Mouse (Mus musculus): ENCODE data around the gene Arid3b.

Arid3b gene

DNA sequence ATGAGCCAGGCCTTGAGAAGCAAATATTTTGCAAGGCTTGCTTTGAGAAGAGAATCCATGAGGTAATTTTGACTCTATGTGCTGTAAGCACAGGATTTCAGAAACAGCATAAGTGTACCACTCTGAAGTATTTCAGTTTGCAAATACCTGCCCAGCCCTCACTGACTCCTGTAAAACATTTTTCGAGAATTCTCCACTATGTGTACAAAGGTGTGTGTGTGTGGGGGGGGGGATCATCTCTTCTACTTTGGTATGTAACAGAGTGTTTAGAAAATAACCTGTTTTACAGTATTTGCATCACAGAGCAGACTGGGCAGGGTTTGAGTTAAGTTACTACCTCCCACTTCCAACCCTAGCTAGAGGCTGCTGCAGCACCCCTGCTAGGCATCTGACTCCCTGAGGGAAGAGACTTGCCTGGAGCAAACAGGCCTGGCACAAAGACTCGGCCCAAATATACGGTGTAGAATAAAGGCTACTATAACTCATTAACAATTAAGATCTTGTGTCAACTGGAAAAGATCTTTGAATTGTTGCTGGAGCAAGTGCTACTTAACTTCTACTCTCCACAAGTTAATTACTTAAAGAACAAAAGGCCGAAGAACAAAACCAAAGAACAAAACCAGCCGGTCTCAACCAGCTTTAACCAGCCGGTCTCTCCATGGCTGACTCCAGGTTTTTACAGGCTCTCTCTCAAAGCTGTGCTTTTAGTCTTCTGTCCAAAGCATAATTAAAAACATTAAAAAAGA, 6.6 kb downstream of the Arid3b start:
- no peak for DNase-seq

DNA sequence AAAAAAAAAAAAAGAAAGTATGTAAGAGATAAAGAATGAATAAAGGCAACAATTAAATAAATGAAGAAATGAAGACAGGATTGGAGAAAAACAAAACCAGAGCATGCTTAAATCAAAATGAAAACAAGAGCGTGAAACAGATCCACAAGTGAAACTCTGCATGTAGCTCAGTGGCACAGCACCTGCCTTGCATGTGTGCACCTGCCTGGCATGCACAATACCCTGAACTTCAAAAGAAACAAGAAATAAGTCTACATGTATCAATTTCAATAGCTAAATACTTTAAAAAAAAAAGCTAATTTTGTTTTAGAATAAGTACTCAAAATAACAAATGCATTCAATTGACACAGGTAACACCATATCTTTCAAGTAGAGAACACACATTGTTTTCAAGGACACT, 13.2 kb downstream of the Arid3b start:
- DNase-seq, result no peak

DNA sequence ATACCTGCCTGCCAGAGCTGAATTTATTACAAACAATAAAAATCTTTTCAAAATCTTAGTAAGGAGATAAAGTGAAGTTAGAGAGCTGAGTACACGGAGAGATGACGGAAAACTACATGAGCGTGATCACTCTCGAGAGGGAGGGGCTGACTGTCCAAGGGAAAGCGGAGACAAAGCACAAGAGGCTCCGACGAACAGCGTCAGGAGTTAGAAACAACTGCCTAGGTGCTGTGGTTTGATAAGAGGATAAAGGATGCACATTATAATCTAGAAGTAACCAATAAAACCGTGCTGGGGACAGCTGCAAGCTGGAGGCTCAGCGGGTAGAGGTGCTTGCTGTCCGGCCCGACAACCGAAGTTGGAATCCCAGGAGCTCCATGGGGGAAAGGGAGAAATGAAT, 13.8 kb downstream of the Arid3b start:
- no peak for DNase-seq

DNA sequence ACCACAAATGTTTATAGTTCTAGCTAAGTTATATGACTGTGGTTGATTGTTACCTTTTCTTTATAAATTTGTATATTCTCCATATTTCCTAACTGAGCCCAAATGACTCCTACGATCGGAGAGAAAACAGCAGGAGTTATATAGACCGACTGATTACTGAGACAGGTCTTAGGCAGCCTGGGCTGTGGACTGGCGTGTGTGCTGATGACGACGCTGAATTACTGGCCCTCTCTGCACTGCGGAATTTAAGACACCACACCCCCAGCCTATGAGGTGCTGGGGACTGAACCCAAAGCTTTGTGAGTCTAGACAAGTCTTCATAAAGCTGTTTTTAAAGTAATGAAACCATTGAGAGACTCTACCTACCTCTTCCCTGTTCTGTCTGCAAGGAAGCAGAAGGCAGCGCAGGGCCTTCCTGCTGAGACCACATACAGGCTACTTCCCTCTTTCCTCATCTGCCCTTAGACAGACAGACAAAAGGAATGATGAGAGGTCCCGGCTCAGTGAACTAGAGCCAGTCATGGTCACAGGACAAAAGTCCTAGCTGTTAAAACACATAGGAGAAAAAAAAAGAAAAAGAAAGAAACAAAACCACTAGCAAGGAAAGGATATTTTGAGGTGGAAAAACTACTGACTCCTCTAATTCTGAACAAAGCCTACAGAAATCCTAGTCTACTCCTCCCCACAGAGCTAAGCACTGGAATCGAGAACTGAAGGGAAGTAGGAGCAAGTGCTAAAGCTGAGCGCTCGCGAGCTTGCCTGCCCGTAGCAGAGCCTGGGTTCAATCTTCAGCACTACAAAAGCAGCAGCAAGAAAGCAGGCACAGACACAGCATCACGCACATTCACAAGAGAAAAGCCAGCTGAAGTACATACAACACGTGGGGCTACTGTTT, 16.2 kb downstream of the Arid3b start:
- no peak for DNase-seq

DNA sequence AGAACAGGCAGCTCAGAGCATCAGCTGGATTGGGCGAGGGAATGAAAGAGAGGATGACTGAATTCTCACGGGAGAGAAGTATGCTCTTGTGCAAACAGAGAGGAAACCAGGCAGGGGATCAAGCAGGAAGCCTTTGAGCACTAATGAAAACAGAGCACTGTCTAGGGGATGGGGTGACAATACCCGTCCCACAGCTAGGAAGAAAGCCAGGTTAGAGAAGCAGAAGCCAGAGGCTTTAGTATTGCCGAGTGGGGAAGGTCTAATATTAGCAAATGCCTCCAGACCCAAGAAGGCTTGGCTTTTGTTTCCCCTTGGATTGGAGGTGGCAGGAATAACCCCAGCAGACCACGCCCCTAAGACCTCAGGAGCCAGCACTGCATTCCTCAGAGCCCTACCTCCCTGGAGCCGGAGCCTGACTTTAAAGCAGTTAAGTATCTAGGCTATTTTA, 19.3 kb downstream of the Arid3b start:
- DNase-seq, result no peak

DNA sequence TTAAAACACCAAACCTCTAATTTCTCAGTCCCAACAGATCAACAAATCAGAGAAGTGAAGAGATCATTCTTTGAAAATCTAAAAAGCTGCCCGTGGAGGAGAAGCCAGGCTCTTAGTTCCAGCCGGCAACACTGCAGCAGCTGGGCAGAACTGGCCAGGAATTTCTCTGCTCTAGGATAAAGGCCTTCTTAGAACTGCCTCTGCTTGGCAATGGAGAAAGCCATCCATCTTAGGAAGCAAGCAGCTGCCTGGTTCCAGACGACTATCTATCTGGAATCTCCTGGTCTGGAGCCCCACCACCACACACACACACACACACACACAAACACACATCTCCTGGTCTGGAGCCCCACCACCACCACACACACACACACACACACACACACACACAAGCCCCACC, 21.7 kb downstream of the Arid3b start:
- no peak for DNase-seq

DNA sequence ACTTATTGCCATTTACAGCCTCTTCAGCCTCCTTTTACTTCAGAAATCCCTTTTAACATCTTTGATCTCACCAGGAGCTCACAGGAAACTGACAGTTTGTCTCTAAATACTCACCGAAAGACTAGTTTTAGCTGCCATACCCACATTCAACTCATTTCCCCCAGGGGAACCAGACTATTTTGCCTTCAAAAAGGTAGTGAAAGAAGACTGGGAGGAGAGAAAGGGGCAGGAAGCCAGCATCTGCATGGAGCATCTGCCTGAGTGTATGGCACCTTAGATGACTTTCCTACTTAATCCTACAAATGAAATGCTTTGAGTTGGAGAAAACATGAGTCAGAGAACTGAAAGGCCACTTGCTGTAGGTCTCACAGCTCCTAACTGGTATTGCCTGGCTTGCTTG, 22.6 kb downstream of the Arid3b start:
- DNase-seq, result no peak

DNA sequence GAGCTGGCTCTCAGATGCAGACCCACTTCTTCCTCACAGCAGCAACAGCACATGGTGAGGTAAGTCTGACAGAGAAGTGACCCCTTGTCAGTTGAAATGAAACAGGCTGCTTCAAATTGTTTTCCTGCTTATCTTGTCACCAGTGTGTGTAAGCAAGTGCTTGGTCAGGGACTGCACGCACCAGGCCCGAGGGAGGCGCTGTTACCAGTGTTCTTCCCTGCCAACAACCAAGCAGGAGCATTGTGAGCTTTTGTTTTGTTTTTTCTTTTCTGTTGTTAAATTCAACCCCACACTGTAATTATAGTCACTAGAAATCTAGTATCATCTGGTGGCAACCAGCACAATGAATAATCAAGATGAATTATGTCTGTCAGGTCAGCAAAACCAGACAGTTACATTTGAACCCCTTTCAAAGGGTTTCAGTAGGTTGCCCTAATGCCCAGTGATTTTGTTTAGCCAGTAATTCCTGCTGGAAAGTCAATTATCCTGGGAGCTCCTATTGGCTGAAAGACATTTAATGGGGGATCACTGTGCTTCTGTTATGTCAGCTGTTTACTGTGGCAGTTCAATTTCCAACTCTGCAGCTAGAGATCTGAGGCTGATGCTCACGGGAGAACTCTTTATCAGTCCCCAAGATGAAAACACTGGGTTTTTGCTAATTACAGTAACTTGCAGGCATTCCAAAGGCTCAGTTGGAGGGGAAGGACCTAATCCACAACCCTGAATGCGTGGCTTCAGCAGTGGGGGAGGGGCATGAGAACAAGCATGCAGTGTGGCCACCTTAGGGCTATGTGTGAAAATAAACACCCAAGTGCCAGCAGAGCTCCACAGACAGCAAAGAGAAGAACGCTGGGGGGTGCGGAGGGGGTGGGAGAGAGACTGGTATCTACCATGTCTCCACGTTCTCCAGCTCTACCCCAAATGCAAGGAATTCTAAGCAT, 24.5 kb downstream of the Arid3b start:
- DNase-seq, result no peak

DNA sequence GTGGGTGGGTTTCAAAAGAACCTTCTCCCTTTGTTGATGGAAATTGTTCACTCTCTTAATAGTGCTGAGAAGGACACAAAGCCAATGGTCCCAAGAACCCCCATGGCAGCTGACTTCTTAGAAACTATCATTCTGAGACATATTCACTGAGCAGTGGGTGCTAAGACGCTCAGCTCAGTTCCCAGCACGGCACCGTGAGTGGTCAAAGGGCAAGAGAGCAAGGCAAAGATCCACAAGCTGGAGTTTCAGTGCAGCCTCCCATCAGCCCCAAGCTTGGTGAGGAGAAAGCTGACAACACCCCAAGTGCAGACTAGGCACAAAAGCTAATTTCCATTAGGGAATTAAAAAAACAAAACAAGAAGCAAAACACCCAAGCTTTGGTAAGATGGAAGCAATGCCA, 25.9 kb downstream of the Arid3b start:
- no peak for DNase-seq

DNA sequence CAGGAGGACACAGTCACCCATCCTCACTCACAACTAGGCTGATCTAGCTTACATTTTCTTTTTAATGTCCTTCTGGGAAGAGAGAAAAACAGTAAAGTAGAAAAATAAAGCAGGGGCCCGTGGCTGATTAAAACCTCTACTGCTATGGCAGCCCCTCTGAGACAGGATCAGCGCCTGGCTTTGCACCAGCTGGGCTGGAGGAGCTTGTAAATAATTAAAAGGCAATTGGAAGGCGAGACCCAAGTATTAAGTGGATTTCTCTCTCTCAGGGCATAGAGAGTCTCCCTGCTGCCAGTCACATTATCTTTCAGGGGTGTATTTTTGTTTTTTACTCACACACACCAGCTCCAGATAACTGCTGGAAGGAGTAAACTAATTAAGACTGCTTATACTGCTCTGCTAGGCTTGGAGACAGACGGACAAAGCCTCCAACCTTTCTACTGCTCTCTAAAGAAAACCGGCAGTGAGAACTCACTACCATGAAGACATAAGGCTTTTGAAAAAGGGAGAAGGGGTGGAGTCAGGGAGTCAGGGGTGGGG, 27.8 kb downstream of the Arid3b start:
- DNase-seq, result no peak

DNA sequence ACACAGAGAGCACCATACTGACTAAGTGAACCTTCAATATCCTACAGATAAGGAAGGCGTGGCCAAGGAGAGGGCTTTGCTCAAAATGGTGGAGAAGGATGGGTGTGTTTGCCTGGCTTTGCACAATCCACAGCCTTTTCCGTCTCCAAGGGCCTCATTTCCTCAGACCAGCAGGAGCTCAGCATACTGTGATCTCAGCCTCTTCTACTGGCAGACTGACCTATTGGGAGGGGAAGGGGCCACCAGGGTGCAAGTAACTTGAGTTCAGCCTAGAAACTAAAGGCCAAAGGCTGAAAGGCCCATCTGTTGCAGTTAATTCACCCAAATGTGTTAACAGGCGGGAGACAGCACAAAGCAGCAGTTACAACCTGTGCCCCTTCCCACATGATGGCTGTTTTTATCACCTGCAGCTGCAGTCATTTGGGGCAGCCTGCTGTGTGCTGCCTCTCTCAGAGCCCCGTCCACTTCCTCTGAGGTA, 29.4 kb downstream of the Arid3b start:
- peak; percentile 42 to 72 for DNase-seq

DNA sequence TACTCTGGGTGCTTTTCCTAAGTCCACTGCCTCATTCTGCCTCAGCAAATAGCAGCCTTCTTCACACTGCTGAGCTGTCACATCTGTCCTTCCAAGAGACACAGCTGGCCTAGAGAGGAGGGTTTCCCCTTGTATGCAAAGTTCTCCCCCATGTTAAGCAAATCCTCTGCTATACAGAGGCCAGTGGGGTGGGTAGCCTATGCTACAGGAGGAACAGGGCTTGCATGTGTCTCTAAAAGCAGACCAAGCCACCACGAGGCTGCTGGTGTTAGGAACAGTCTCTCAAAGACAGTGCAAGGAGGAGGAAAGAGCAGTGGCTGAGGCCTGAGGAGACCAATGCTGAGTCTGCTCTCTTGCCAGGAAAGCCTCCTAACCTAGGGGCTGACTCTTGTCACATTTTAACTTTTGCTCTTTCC, 30.5 kb downstream of the Arid3b start:
- DNase-seq, result no peak

DNA sequence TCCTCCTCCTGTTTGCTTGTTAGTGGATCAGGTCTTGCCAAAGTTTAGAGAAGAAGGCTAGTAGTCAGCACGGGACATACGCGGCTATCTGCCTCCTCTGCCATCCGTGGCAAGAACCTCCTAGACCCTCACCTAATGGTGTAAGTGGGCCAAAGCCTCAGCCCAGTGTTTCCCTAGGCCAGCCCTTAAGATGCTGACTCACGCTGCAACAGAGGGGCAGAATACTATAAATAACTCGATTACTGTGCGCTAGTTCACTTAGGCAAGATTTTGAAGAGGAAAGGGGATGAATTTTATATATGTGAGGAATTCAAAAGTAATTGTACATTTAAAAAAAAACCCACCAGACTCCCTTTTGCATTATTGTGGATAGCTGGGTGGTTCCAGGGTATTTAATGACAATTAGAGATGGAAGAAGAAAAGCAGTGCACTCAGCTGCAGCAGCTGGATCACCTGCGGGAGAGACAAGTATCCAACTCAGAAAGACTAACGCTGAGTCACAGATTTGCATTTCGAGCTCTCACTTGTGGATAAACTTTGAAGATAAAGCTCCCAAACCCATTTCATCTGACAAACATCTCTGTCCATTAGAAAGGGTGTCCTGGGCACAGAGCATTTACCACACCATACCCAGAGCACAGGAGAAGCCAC, 31.4 kb downstream of the Arid3b start:
- no peak for DNase-seq

DNA sequence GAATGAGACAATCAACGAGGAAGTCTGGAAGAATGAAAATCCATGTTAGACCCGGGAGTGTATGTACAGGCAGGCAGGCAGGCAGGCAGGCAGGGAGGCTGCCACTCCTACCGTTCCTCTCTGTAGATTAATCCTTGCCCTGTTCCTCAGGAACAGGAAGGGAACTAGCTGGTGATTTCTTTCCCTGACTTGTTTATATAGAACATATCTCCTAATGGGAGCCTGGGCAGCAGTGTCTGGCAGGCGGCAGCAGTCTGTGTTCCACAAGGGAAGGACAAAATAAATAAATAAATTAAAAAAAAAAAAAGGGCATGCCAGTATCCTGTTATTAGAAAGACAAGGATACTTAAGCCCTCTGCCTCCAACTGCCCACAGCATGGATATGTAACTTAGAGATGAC, 32.8 kb downstream of the Arid3b start:
- no peak for DNase-seq

DNA sequence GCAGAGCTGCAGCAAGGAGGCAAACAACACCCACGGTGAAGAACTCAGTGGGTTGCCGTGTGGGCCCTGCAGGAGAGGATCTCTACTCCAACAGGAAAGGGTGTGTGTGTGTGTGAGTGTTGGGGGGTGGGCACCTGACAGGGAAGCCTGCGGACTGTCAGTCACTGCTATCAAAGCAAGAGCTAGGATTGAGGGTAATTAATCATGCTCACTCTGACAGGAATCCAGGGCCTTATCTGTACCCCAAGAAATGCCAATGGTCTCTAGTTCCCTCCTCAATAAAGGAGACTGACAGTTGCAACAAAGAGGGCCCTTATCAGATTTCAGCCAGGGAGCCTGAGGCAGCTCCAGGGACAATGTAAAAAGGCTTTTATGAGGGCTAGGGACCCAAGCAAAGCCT, 33.5 kb downstream of the Arid3b start:
- DNase-seq, result no peak

DNA sequence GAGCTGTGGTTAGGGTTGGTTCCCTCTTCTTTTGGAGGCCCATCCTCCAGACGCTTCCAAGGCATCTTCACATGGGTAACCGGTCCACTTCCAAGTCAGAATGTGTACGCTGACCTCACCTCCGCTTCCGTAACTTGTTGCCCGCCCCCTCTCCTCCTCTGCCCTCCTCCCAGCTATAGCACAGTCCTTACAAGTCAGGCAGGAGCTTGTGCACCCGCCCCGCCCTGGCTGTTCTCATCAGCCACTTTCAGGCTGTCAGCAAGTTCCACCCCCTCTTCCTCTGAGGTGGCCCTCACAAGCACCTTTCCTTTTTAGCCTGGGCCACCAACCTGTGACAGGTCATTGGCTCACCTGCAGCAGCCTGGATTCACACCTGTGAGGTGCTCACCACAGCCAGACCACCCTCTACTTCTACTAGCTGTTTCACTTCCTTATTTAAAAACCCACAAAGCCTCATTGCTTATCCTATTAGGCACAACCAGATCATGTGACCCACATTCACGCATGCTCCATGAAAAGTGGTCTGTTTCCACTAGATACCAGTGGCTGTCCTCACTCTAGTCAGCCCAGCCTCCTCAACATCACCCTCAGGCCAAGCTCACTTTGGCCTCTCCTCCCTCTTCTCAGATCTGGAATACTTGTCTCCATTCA, 36.1 kb downstream of the Arid3b start:
- no peak for DNase-seq

DNA sequence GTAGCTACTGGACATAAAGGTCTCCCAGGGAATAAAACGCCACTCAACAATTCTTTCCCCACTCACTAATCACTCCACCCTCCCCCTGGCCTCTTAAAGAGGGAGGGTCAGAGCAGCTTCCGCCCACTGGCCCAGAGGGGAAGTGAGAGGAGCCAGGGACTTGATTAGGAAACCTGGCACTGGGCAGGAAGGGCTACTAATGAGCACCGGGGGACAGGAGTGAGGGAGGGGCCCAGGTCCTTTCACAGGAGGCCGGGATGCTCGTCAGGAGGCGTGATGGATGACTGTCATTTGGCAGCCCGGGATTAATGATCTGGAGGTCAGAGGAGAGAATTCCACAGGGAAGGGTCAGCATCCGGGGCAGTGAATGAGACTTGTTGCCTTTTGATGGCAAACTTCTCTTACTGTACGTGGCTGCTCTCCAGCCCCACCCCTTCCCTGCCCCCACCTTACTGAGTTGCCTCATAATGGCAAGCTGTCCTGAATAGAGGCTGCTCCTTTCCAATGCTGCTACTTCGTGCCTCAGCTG, 37.8 kb downstream of the Arid3b start:
- DNase-seq, result no peak

DNA sequence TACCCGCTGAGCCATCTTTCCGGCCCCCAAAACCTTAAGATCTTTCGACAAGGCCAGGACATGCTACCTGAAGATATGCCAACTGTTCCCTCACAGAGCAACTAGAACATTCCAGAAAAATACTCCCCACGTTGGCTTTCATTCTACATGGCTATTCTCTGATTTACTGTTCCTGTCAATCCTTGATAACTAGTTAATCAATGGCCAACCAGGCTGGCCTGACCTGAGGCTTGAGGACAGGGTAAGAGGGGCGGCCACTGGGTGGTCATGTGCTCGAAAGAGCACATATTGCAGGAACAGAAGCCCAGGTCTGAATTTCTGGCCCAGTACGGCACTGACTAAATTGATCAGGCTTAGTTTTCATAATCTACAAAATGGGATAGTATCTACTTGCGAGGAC, 39.1 kb downstream of the Arid3b start:
- DNase-seq, result no peak

DNA sequence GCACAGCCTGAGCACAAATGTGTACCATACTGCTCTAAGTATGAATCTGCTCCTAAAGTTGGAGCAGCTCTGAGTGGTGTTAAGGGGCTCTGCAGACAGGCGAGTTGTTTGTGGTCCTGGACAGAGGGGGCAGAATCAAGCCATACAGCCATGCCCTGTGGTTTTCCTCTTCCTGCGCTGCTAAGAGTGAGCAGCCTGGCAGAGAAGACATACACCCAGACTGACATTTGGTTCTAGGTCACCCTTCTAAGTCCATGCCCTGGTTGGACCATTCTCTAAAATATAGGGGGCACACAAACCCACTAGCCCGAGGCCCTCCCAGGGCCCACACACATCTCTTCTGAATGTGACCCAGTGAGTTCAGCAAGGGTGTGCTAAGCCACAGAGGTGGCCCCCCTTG, 46.9 kb downstream of the Arid3b start:
- DNase-seq, result peak in 1 of 2 experiments; percentile 39

DNA sequence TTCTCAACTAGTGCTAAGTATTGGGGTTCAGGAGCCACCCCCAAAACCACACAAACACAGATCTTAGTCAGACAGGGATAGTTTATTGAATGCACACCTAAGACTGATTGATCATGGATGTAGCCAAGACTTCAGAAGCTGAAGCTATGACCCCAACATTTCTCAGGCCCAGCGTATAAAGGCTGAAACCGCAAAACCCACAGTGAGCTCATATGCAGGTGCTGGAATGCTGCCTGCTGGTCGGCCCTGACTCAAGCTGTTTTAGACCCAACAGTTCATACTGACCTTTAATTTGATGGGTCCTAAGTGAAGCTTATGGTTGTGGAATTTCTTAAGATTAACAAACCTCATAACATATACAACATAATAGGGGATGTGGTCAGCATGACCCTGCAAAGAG, 53.9 kb downstream of the Arid3b start:
- no peak for DNase-seq

DNA sequence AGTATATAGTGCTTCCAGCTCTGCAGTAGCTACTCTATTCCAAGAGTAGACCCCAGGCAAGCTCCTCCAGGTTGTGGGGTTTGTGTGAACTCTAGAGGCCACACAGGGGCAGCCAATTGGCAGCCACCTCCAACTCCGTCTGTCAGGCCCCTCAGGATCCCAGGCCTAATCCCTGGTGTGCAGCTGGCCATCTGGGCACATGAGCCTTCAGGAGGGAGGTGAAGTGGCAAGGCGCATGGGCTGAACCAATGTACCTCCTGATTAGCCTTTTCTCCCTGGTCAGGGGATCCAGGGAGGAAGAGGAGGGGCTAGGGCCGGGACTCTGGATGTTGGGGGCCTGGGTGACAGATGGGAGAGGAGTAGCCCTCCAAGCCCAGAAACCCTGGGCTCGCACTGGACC, 60.9 kb downstream of the Arid3b start:
- DNase-seq, result no peak

Measured in thymus, postnatal 36 days (tissue).